Mouse (Mus musculus): ENCODE results near the gene Olfr769. TPM values are rescaled to one million over a fixed set of nuclear protein-coding genes. Genes with fewer than 3 reads are reported as not detected.

Olfr769 gene
- not detected for polyA plus RNA-seq (2014; fragmentation: Illumina TruSeq; extraction: RNeasy Lipid Tissue Mini Kit (QIAGEN cat#74804); ENCODE audit: low read depth, low replicate concordance)

GRCm38 (mm10) chr10:129117761-129118160 is at the start of gene Olfr769:
TSS of gene Olfr769 (minus strand) at chr10:129117861.

DNA sequence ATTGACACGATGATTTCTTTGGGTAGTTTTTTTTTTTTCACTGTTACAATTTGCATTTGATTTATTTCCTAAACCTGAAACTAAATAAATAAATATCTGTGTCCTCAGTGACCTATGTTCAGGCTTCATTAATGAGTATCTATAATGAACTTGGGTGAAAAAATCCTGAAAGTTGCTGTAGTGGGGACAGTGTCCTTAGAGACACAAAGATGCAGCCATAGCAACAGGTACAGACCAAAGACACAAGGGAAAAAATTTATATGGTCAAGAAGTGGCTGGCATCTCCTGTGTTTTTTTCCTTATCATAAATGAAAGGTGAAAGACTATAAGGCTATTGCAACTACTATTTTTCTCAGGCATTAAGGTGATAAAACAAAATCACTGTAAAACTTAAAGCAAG is 47.0 kb upstream of the Olfr769 start, which contains the start of gene Olfr771:
TSS of gene Olfr771 (minus strand) at position 101 of the 400 bp plus-strand sequence.

GRCm38 (mm10) chr10:129138898-129139297 is 21.2 kb upstream of the Olfr769 start, which contains the start of gene Olfr770:
TSS of gene Olfr770 (minus strand) at chr10:129138998.

DNA sequence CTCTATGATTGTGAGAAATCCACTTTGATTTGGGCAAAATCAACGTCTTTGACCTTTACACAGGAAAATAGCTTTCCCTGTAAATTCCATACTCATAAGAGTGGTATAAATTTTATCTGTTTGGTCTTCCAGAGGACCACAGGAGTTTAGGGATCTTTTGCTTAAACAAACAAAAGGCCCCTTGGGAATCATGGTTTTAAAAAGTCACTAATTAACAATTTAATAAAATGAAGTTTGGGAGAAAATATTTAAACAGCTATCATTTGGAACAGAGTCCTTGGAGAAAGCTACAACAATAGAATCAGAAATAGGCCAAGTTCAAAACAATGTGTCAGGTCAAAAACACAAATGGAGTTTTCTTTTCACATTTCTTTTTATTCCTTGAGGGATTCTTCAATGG is 18.4 kb downstream of the Olfr769 start, which contains the start of gene Olfr768:
TSS of gene Olfr768 (minus strand) at position 101 of the 400 bp plus-strand sequence.

GRCm38 (mm10) chr10:129082810-129083209 is 34.9 kb downstream of the Olfr769 start, which contains the start of gene Olfr767:
TSS of gene Olfr767 (minus strand) at chr10:129082910.

GRCm38 (mm10) chr10:129068877-129069276 is 48.8 kb downstream of the Olfr769 start, which contains the start of gene Olfr766-ps1:
TSS of gene Olfr766-ps1 (minus strand) at chr10:129068977.

Other genes starting within 250 kb of the Olfr769 start
- 0.97 TPM for gene Gdf11, start 226.1 kb downstream of the Olfr769 start, polyA plus RNA-seq (2014; fragmentation: Illumina TruSeq; extraction: RNeasy Lipid Tissue Mini Kit (QIAGEN cat#74804); ENCODE audit: low read depth, low replicate concordance)
- 176 TPM for gene Cd63, start 216.9 kb downstream of the Olfr769 start, polyA plus RNA-seq (2014; fragmentation: Illumina TruSeq; extraction: RNeasy Lipid Tissue Mini Kit (QIAGEN cat#74804); ENCODE audit: low read depth, low replicate concordance)
- 13.4 TPM for gene Rdh5, start 195.0 kb downstream of the Olfr769 start, polyA plus RNA-seq (2014; fragmentation: Illumina TruSeq; extraction: RNeasy Lipid Tissue Mini Kit (QIAGEN cat#74804); ENCODE audit: low read depth, low replicate concordance)
- 352 TPM for gene Bloc1s1, start 193.8 kb downstream of the Olfr769 start, polyA plus RNA-seq (2014; fragmentation: Illumina TruSeq; extraction: RNeasy Lipid Tissue Mini Kit (QIAGEN cat#74804); ENCODE audit: low read depth, low replicate concordance)
- 122 TPM for gene Itga7, start 184.0 kb downstream of the Olfr769 start, polyA plus RNA-seq (2014; fragmentation: Illumina TruSeq; extraction: RNeasy Lipid Tissue Mini Kit (QIAGEN cat#74804); ENCODE audit: low read depth, low replicate concordance)
- gene Mettl7b, start 156.9 kb downstream of the Olfr769 start, polyA plus RNA-seq (2014; fragmentation: Illumina TruSeq; extraction: RNeasy Lipid Tissue Mini Kit (QIAGEN cat#74804); ENCODE audit: low read depth, low replicate concordance), result not detected
- gene Olfr9, start 128.4 kb downstream of the Olfr769 start, polyA plus RNA-seq (2014; fragmentation: Illumina TruSeq; extraction: RNeasy Lipid Tissue Mini Kit (QIAGEN cat#74804); ENCODE audit: low read depth, low replicate concordance), result not detected
- not detected for gene Olfr763, start 107.1 kb downstream of the Olfr769 start, polyA plus RNA-seq (2014; fragmentation: Illumina TruSeq; extraction: RNeasy Lipid Tissue Mini Kit (QIAGEN cat#74804); ENCODE audit: low read depth, low replicate concordance)
- not detected for gene Olfr764-ps1, start 78.0 kb downstream of the Olfr769 start, polyA plus RNA-seq (2014; fragmentation: Illumina TruSeq; extraction: RNeasy Lipid Tissue Mini Kit (QIAGEN cat#74804); ENCODE audit: low read depth, low replicate concordance)
- not detected for gene Olfr765, start 67.9 kb downstream of the Olfr769 start, polyA plus RNA-seq (2014; fragmentation: Illumina TruSeq; extraction: RNeasy Lipid Tissue Mini Kit (QIAGEN cat#74804); ENCODE audit: low read depth, low replicate concordance)
- not detected for gene Olfr766-ps1, start 48.9 kb downstream of the Olfr769 start, polyA plus RNA-seq (2014; fragmentation: Illumina TruSeq; extraction: RNeasy Lipid Tissue Mini Kit (QIAGEN cat#74804); ENCODE audit: low read depth, low replicate concordance)
- gene Olfr767, start 35.0 kb downstream of the Olfr769 start, polyA plus RNA-seq (2014; fragmentation: Illumina TruSeq; extraction: RNeasy Lipid Tissue Mini Kit (QIAGEN cat#74804); ENCODE audit: low read depth, low replicate concordance), result not detected
- not detected for gene Olfr768, start 18.5 kb downstream of the Olfr769 start, polyA plus RNA-seq (2014; fragmentation: Illumina TruSeq; extraction: RNeasy Lipid Tissue Mini Kit (QIAGEN cat#74804); ENCODE audit: low read depth, low replicate concordance)
- not detected for gene Olfr770, start 21.1 kb upstream of the Olfr769 start, polyA plus RNA-seq (2014; fragmentation: Illumina TruSeq; extraction: RNeasy Lipid Tissue Mini Kit (QIAGEN cat#74804); ENCODE audit: low read depth, low replicate concordance)
- gene Olfr771, start 46.9 kb upstream of the Olfr769 start, polyA plus RNA-seq (2014; fragmentation: Illumina TruSeq; extraction: RNeasy Lipid Tissue Mini Kit (QIAGEN cat#74804); ENCODE audit: low read depth, low replicate concordance), result not detected
- not detected for gene Olfr772, start 60.1 kb upstream of the Olfr769 start, polyA plus RNA-seq (2014; fragmentation: Illumina TruSeq; extraction: RNeasy Lipid Tissue Mini Kit (QIAGEN cat#74804); ENCODE audit: low read depth, low replicate concordance)
- not detected for gene Olfr773, start 69.6 kb upstream of the Olfr769 start, polyA plus RNA-seq (2014; fragmentation: Illumina TruSeq; extraction: RNeasy Lipid Tissue Mini Kit (QIAGEN cat#74804); ENCODE audit: low read depth, low replicate concordance)
- not detected for gene Olfr774, start 118.3 kb upstream of the Olfr769 start, polyA plus RNA-seq (2014; fragmentation: Illumina TruSeq; extraction: RNeasy Lipid Tissue Mini Kit (QIAGEN cat#74804); ENCODE audit: low read depth, low replicate concordance)
- gene Olfr775, start 130.6 kb upstream of the Olfr769 start, polyA plus RNA-seq (2014; fragmentation: Illumina TruSeq; extraction: RNeasy Lipid Tissue Mini Kit (QIAGEN cat#74804); ENCODE audit: low read depth, low replicate concordance), result not detected
- gene Olfr776, start 141.3 kb upstream of the Olfr769 start, polyA plus RNA-seq (2014; fragmentation: Illumina TruSeq; extraction: RNeasy Lipid Tissue Mini Kit (QIAGEN cat#74804); ENCODE audit: low read depth, low replicate concordance), result not detected
- not detected for gene Olfr777, start 153.6 kb upstream of the Olfr769 start, polyA plus RNA-seq (2014; fragmentation: Illumina TruSeq; extraction: RNeasy Lipid Tissue Mini Kit (QIAGEN cat#74804); ENCODE audit: low read depth, low replicate concordance)
- not detected for gene Olfr780, start 200.3 kb upstream of the Olfr769 start, polyA plus RNA-seq (2014; fragmentation: Illumina TruSeq; extraction: RNeasy Lipid Tissue Mini Kit (QIAGEN cat#74804); ENCODE audit: low read depth, low replicate concordance)
- gene Olfr781, start 211.0 kb upstream of the Olfr769 start, polyA plus RNA-seq (2014; fragmentation: Illumina TruSeq; extraction: RNeasy Lipid Tissue Mini Kit (QIAGEN cat#74804); ENCODE audit: low read depth, low replicate concordance), result not detected
- gene Olfr782, start 231.0 kb upstream of the Olfr769 start, polyA plus RNA-seq (2014; fragmentation: Illumina TruSeq; extraction: RNeasy Lipid Tissue Mini Kit (QIAGEN cat#74804); ENCODE audit: low read depth, low replicate concordance), result not detected